Mouse (Mus musculus): Measurements from ENCODE around the gene Fbln7. TPM values are rescaled to one million over a fixed set of nuclear protein-coding genes. Genes with fewer than 3 reads are reported as not detected.

Gene Fbln7
- total RNA-seq, 2 experiments from 2014 or later = 0.38 to 0.39 TPM

- no peak for DNase-seq
- intact Hi-C loops (cut with DNase I) = no loop called here
Observed at GRCm38 (mm10) chr2:128865061-128865460, 2.3 kb downstream of the Fbln7 start.

- intact Hi-C loops (cut with DNase I) = no loop called here
- no peak for DNase-seq
Observed at GRCm38 (mm10) chr2:128871656-128872055, 8.9 kb downstream of the Fbln7 start.

GRCm38 (mm10) chr2:128872256-128872655 is 9.5 kb downstream of the Fbln7 start:
- intact Hi-C loops (cut with DNase I) = no loop called here
- no peak for DNase-seq

- intact Hi-C loops (cut with DNase I) = no loop called here
- no peak for DNase-seq
Observed at GRCm38 (mm10) chr2:128875526-128875925, 12.7 kb downstream of the Fbln7 start.

- no peak for DNase-seq
- intact Hi-C loops (cut with DNase I) = no loop called here
Observed at GRCm38 (mm10) chr2:128881236-128881635, 18.5 kb downstream of the Fbln7 start.

GRCm38 (mm10) chr2:128885225-128885811 is 22.5 kb downstream of the Fbln7 start:
- no peak for DNase-seq
- intact Hi-C loops (cut with DNase I) = no loop called here

GRCm38 (mm10) chr2:128887866-128888550 is 25.2 kb downstream of the Fbln7 start:
- intact Hi-C loops (cut with DNase I) = no loop called here
- DNase-seq = no peak

- no peak for DNase-seq
- intact Hi-C loops (cut with DNase I) = no loop called here
Observed at GRCm38 (mm10) chr2:128890661-128891335, 28.0 kb downstream of the Fbln7 start.

GRCm38 (mm10) chr2:128892180-128892721 is 29.5 kb downstream of the Fbln7 start:
- DNase-seq = no peak
- intact Hi-C loops (cut with DNase I) = no loop called here

GRCm38 (mm10) chr2:128902843-128903242 is 40.1 kb downstream of the Fbln7 start:
- no peak for DNase-seq
- intact Hi-C loops (cut with DNase I) = no loop called here

GRCm38 (mm10) chr2:128903661-128904060 is 40.9 kb downstream of the Fbln7 start:
- no peak for DNase-seq
- intact Hi-C loops (cut with DNase I) = no loop called here

GRCm38 (mm10) chr2:128914978-128915377 is 52.2 kb downstream of the Fbln7 start:
- intact Hi-C loops (cut with DNase I) = no loop called here
- no peak for DNase-seq

GRCm38 (mm10) chr2:128916528-128916927 is 53.7 kb downstream of the Fbln7 start:
- no peak for DNase-seq
- intact Hi-C loops (cut with DNase I) = no loop called here

GRCm38 (mm10) chr2:128924799-128925198 is 62.0 kb downstream of the Fbln7 start:
- DNase-seq = no peak
- intact Hi-C loops (cut with DNase I) = no loop called here

- no peak for DNase-seq
- intact Hi-C loops (cut with DNase I) = no loop called here
Observed at GRCm38 (mm10) chr2:128928446-128928845, 65.7 kb downstream of the Fbln7 start.

- no peak for DNase-seq
- intact Hi-C loops (cut with DNase I) = no loop called here
Observed at GRCm38 (mm10) chr2:128930704-128931103, 67.9 kb downstream of the Fbln7 start.

GRCm38 (mm10) chr2:128936256-128936655 is 73.5 kb downstream of the Fbln7 start:
- no peak for DNase-seq
- intact Hi-C loops (cut with DNase I) = no loop called here

- intact Hi-C loops (cut with DNase I) = loop anchor here (2.0 to 5.0 kb wide), 2 partner anchors 23 to 247 kb away; partner anchors contain the start of genes Gm10762, Mertk and Zc3h6
- DNase-seq = peak; percentile 97 to 98
Observed at GRCm38 (mm10) chr2:128943538-128944528, 81.1 kb downstream of the Fbln7 start, which contains the start of gene Zc3h8. Gene Zc3h8 (minus strand): TSS chr2:128944077.
